Mouse (Mus musculus): Measurements from ENCODE around the gene Itga9.

- TF ChIP-seq MYOD1 (IDR thresholded peaks at IDR 0.05; ENCODE audit: control insufficient read depth, insufficient read length, low read depth), result no peak
- TF ChIP-seq MAX (IDR thresholded peaks at IDR 0.05), result no peak
- no peak for TF ChIP-seq USF1 (IDR thresholded peaks at IDR 0.05; ENCODE audit: low read depth)
- no peak for TF ChIP-seq CTCF (IDR thresholded peaks at IDR 0.05; ENCODE audit: control insufficient read depth, insufficient read depth, insufficient read length)
Measured at GRCm38 (mm10) chr9:118812221-118812620, 205.7 kb downstream of the Itga9 start.
